Mouse (Mus musculus) heart, postnatal 0 days (tissue): ENCODE measurements at regions not wholly inside any gene's neighbourhood (a gene's known extent, or its start where the extent isn't known, plus 50 kb on each side); places are given as distances from the start of the nearest gene placed in this dataset.

Experiments
- CTCF ChIP-seq: IDR thresholded peaks from 2 replicates; pipeline ENCODE4 v1.5.1; 2016; ENCODE audit warnings: antibody characterized with exemption, control low read depth, low read depth
- EP300 ChIP-seq: IDR thresholded peaks from 2 replicates; pipeline ENCODE4 v1.6.1; 2016; ENCODE audit warnings: antibody characterized with exemption, low read depth

DNA sequence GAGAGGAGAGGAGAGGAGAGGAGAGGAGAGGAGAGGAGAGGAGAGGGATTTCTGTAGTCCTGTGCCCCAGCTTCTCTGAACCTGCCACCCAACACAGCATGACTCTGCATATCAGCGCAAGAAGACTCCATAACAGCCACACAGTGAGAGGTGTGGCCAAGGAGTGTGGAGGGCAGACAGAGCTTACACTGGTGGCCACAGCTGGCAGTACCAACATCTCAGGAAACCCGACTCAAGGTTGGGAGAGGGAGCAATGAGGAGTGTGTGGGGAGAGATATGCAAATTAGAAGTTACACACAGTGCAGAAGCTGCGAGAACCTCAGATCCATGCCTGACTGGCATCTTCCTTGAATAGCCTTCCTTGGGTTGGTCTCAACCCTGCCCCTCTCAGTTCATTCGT is 63.5 kb upstream of the Vps8 start:
- no peak for TF ChIP-seq CTCF
- no peak for TF ChIP-seq EP300
